Mouse (Mus musculus): Measurements from ENCODE around the gene Mcts1. TPM values are rescaled to one million over a fixed set of nuclear protein-coding genes. Genes with fewer than 3 reads are reported as not detected.

The Mcts1 gene
- polyA plus RNA-seq, 2 experiments from 2014 or later, result 124 to 127 TPM

DNA sequence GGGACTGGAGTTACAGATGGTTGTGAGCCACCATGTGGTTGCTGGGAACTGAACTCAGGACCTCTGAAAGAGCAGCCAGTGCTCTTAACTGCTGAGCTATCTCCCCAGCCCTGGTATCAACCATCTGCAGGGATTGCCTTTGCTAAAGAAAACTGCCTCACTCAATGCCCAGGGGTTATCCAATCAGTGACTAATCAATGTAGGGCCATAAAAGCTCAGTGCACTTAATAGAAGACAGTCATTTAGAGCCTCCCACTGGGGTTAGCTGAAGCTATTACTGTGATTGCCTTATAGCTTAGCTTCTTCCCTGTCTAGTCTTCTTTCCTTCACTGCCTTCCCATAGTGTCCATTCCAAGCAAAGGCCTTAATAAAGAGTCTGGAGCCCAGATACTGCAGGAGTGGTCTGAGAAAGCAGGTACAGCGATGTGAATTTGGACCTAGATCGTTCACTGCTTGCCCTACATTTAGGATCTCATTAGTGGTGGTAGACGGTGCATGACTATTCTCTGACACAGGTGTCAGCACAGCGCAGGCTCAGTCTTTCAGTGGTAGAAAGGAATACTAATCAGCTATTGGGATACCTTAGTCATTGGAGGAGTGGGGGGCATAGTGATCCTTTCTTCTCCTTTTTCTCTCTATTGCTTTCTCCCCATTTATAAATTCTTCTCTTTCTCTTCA lies 56.0 kb downstream of the Mcts1 start:
- no peak for ATAC-seq

Other genes starting within 250 kb of the Mcts1 start
- gene Lamp2, start 144.1 kb upstream of the Mcts1 start, polyA plus RNA-seq (2017; shearing (Covaris generic)), result 10 to 100 TPM; 74.5 to 77.5 TPM
- 10 to 100 TPM; 27.8 to 38.4 TPM for gene Cul4b, start 24.4 kb upstream of the Mcts1 start, polyA plus RNA-seq (2017; shearing (Covaris generic))
- 10 to 100 TPM; 23.5 to 28.0 TPM for gene C1galt1c1, start 34.5 kb downstream of the Mcts1 start, polyA plus RNA-seq (2017; shearing (Covaris generic))
- not detected for gene 6030498E09Rik, start 172.1 kb downstream of the Mcts1 start, polyA plus RNA-seq (2017; shearing (Covaris generic))

All from activated CD4-positive, CD25-positive, alpha-beta regulatory T cell, adult 4 months (primary cell).